ENCODE assay signal across 23 mouse cellular contexts in the genomic region with DNA sequence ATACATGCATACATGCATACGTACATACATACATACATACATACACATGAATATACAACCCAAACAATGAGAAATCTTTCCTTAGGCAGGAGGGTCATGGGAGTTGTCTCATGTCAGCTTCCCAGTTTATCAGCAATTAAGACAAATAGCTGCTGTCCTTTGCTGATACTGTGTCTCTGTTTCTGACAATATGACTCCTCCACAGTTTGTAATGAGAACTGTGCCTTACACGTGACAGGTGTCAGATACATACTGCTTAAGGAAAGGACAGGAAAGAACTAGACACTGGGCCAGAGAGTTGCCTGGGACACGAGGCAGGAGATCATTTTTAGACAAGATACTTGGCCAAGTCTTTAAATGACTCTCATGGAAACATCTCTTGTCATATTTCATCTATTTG. TPM values are rescaled to one million over a fixed set of nuclear protein-coding genes. Genes with fewer than 3 reads are reported as not detected.
DNase-seq lines count a peak whose midpoint lies in the region; ATAC-seq lines count a peak whose summit lies in the region.
"Had no signal": no experiment of that assay in that cellular context is flagged by ENCODE, and none has a peak within 500 bp of the region (broad histone marks: within the 10 kb centered on the region; RNA-seq: fewer than 3 reads in every experiment).

No protein-coding gene starts in this region.

- no peaks in the 10 kb centered on the region for H3K9me3 ChIP-seq in heart, embryonic 15.5 days (replicated peaks)
- no peaks in the 10 kb centered on the region for H3K9me3 ChIP-seq in lung, embryonic 15.5 days
- H3K9me3 ChIP-seq in liver, embryonic 13.5 days (replicated peaks), result no peaks in the 10 kb centered on the region
- H3K9me3 ChIP-seq: embryonic facial prominence, embryonic 13.5 days; forebrain, embryonic 10.5 days; G1E; heart, embryonic 12.5 days; hindbrain, embryonic 12.5 days had no signal

- no peak for ATAC-seq in heart, embryonic 15.5 days (replicated peaks; ENCODE audit: insufficient number of reproducible peaks, insufficient read depth, low FRiP score, low read depth)
- no peak for ATAC-seq in lung, embryonic 15.5 days (ENCODE audit: borderline replicate concordance, extremely low read depth, low FRiP score, low TSS enrichment)
- ATAC-seq in liver, embryonic 13.5 days (ENCODE audit: low read depth), result peak; percentile 48; the same call in 1 of the 2 replicates
- ATAC-seq in megakaryocyte progenitor cell, adult 5-6 weeks (replicated peaks; ENCODE audit: poor library complexity), result peak; percentile 37; the same call in 1 of the 2 replicates
- no peak for ATAC-seq in erythroid progenitor cell, adult 5-6 weeks (replicated peaks; ENCODE audit: low FRiP score, poor library complexity, severe bottlenecking)
- ATAC-seq: CD4-positive, CD25-positive, alpha-beta regulatory T cell, adult 4 months; forebrain, embryonic 14.5 days had no signal

- intact Hi-C loops in heart, postnatal 36 days (cut with DNase I), result no loop called here

- WGBS in heart, embryonic 15.5 days, result 54% methylated on average over 3 of the region's 3 CpGs
- WGBS in lung, embryonic 15.5 days, result 59% methylated on average over 3 of the region's 3 CpGs
- WGBS in liver, embryonic 13.5 days (ENCODE audit: insufficient replicate concordance), result 39% methylated on average over 3 of the region's 3 CpGs

- peak overlapping the region; percentile 67; the same call in 1 of the 2 replicates for H3K27ac ChIP-seq in heart, embryonic 15.5 days
- peak overlapping the region; percentile 79; the same call in 1 of the 2 replicates for H3K27ac ChIP-seq in lung, embryonic 15.5 days
- H3K27ac ChIP-seq in liver, embryonic 13.5 days, result no peak overlapping the region
- H3K27ac ChIP-seq: embryonic facial prominence, embryonic 13.5 days; forebrain, embryonic 10.5 days; hindbrain, embryonic 12.5 days had no signal

- no peaks in the 10 kb centered on the region for H3K27me3 ChIP-seq in heart, embryonic 15.5 days
- no peaks in the 10 kb centered on the region for H3K27me3 ChIP-seq in lung, embryonic 15.5 days
- H3K27me3 ChIP-seq in liver, embryonic 13.5 days, result no peaks in the 10 kb centered on the region
- H3K27me3 ChIP-seq: embryonic facial prominence, embryonic 13.5 days; heart, embryonic 12.5 days; hindbrain, embryonic 12.5 days had no signal

- H3K36me3 ChIP-seq in heart, embryonic 15.5 days, result no peaks in the 10 kb centered on the region
- no peaks in the 10 kb centered on the region for H3K36me3 ChIP-seq in lung, embryonic 15.5 days
- no peaks in the 10 kb centered on the region for H3K36me3 ChIP-seq in liver, embryonic 13.5 days
- H3K36me3 ChIP-seq: embryonic facial prominence, embryonic 13.5 days; forebrain, embryonic 10.5 days; G1E; heart, embryonic 12.5 days; hindbrain, embryonic 12.5 days had no signal

- no peak overlapping the region for H3K4me3 ChIP-seq in heart, embryonic 15.5 days
- H3K4me3 ChIP-seq in lung, embryonic 15.5 days, result no peak overlapping the region
- H3K4me3 ChIP-seq in liver, embryonic 13.5 days (replicated peaks), result no peak overlapping the region
- H3K4me3 ChIP-seq: embryonic facial prominence, embryonic 13.5 days; forebrain, embryonic 10.5 days; gastrocnemius, adult 2 months; heart, embryonic 12.5 days; hindbrain, embryonic 12.5 days had no signal

- no peak overlapping the region for H3K4me2 ChIP-seq in heart, embryonic 15.5 days
- no peak overlapping the region for H3K4me2 ChIP-seq in lung, embryonic 15.5 days
- H3K4me2 ChIP-seq in liver, embryonic 13.5 days, result no peak overlapping the region
- H3K4me2 ChIP-seq: embryonic facial prominence, embryonic 13.5 days; heart, embryonic 12.5 days; hindbrain, embryonic 12.5 days had no signal

- no peak overlapping the region for H3K9ac ChIP-seq in heart, embryonic 15.5 days
- H3K9ac ChIP-seq in lung, embryonic 15.5 days, result no peak overlapping the region
- H3K9ac ChIP-seq in liver, embryonic 13.5 days, result no peak overlapping the region
- H3K9ac ChIP-seq: embryonic facial prominence, embryonic 13.5 days; heart, embryonic 12.5 days; hindbrain, embryonic 12.5 days had no signal

- peaks cover 20% of the 10 kb centered on the region for H3K4me1 ChIP-seq in heart, embryonic 15.5 days (replicated peaks)
- peaks cover 57% of the 10 kb centered on the region for H3K4me1 ChIP-seq in lung, embryonic 15.5 days
- H3K4me1 ChIP-seq in liver, embryonic 13.5 days (replicated peaks), result peaks cover 21% of the 10 kb centered on the region
- H3K4me1 ChIP-seq: embryonic facial prominence, embryonic 13.5 days; hindbrain, embryonic 12.5 days had no signal

- no peak for DNase-seq in heart, postnatal 36 days
- no peak for DNase-seq in lung, adult 18-20 months
- DNase-seq in liver, embryonic 13.5 days, result no peak
- DNase-seq in urinary bladder, postnatal 4 days (ENCODE audit: low spot score in 2 of 2), result no peak
- DNase-seq: adrenal gland, postnatal 10 days; B cell, adult 2 months; cerebellum, adult 11-12 months; cerebellum, adult 9-11 months; cerebellum, postnatal 36 days; gastrocnemius, adult 2 months; gastrocnemius, postnatal 25 days; heart, postnatal 4 days had no signal

RNA-seq across cellular contexts. Expression of gene Glcci1, which starts 35.1 kb away (rescaled TPM):
- polyA plus RNA-seq in heart, embryonic 15.5 days (2015; fragmentation: Nextera tagmentation; extraction: Ambion mirVana), result 5.2 and 5.7 TPM in 2 replicates
- 10 to 100 TPM in 1 of 2 experiments, 1 to 10 TPM in 1; 9.4 to 11.6 TPM for total RNA-seq in heart, postnatal 36 days (2021)
- 8.7 and 10.6 TPM in 2 replicates for polyA plus RNA-seq in lung, embryonic 15.5 days (2015; fragmentation: Nextera tagmentation; extraction: Ambion mirVana)
- polyA plus RNA-seq in liver, embryonic 13.5 days (2015; fragmentation: Nextera tagmentation; extraction: Ambion mirVana), result 1.1 and 1.5 TPM in 2 replicates
- total RNA-seq in megakaryocyte progenitor cell, adult 5-6 weeks (2015), result 5.1 and 7.1 TPM in 2 replicates
- 0.54 and 5.1 TPM in 2 replicates for total RNA-seq in megakaryocyte progenitor cell, adult 5-6 weeks (2017)
- total RNA-seq in erythroid progenitor cell, adult 5-6 weeks (2015; ENCODE audit: low replicate concordance), result 8.4 and 39.6 TPM in 2 replicates
- total RNA-seq in erythroid progenitor cell, adult 5-6 weeks (2017; ENCODE audit: low replicate concordance), result 5.5 and 7.3 TPM in 2 replicates

Comparison
In these comparisons a context has a peak if more than half of its experiments do, and no peak if none do; other contexts are left out.
1. ATAC-seq: peak in liver, embryonic 13.5 days (single experiment) and megakaryocyte progenitor cell, adult 5-6 weeks (single experiment); none in heart, embryonic 15.5 days (single experiment), lung, embryonic 15.5 days (single experiment) and erythroid progenitor cell, adult 5-6 weeks (single experiment).